Mouse (Mus musculus) regulatory T cell (primary cell): Measurements from ENCODE around the gene Isg15.
"Not testable (repeated sequence)": the region's sequence is repeated elsewhere in the genome, so short reads cannot be mapped to it uniquely, and the experiment has no call there.

Experiments
- in situ Hi-C: fragments of 300-600 bp; cut with MboI, MseI; formaldehyde crosslinking; loops from one replicate; pipeline ENCODE4 v1.15.1; 2025; ENCODE audit warnings: high pct_unique_total_duplicates

The Isg15 gene

DNA sequence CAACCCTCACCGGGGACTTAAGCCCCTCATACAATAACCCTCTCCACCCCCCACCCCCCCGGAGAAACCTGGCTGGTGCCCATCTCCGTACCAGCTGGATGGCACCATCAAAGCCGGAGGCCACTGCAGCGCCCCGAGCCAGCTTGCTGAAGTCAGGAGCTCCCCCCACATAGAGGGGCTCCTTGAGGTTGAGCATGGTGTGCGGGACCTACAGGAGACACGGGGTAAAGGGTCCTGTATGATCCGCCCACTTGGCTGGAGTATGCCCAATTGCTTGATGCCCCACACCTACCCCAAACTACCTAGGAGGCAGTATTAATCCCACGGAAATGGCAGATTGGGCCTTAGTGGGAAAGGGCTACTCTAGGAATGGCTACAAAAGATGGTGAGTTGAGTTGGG, 31.5 kb downstream of the Isg15 start:
- in situ Hi-C loops, result no loop called here

DNA sequence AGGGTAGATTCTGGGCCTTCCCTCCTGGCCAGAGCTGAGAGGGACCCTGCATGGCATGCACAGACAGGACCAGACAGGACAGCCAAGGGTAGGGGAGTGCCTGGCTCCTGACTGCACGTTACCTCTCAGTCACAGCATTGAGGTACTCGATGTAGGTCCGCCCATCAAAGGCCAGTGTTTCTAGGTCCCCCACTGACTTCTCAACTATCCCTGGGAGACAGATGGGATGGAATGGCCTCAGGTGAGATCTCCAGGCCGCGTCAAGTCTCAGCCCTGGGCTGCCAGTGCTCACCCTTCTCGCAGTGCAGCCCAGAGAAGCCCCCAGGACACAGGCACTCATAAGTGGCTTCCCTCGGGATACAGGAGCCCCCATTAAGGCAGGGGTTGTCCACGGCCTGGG, 32.0 kb downstream of the Isg15 start:
- in situ Hi-C loops, result no loop called here

DNA sequence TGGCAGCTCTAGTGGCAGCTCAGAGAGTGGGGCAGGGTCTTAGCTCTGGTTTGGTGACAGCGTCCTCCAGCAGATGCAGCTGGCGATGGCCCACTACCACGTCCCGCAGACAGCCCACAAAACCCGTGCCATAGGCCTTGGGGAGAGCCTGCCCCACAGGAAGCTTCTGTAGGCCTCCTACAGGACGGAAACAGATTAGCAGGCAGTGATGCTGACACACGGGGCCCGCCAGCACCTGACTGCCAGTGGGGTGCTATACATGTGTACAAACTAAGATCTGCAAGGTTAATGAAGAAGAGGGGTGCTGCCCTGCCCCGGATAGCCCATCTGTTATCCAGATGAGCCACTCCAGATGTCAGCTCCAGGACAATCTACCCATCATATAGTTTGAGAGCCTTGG, 34.1 kb downstream of the Isg15 start:
- in situ Hi-C loops, result no loop called here

DNA sequence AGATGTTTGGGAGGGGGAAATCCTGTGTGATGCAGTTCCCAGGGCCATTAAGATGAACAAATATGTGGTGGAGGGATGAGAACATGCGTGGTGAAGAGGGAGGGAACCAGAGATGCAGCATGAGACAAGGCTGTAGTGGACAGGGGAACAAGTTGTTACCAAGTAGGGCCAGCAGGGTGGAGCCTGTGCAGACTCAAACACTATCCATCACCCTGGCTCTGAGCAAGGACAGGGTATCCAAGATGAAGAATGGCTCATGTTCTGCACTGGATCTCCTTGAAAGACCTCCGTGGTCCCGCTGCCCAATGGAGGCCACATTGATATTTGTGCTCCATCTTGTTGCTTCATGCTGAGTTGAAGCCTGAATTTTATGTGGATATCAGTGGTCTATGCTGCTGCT, 45.8 kb downstream of the Isg15 start:
- in situ Hi-C loops, result no loop called here

DNA sequence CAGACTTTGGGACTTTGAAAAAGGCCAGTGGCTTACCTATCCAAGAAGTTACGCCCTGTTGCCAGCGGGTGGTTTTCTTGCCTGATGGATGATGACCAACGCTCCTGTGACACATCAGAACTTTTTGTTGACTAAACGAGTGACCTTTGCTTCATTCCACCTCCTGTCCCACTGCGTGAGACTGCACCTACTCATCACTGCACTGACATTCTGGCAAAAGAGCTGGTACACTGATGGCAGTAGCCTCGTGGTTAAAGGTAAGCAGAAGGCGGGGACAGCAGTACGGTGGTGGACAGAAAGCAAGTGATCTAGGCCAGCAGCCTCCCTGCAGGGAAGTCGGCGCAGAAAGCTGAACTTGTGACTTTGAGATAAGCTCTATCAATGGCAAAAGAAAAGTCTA, 49.7 kb downstream of the Isg15 start:
- in situ Hi-C loops, result not testable (repeated sequence)
